Mouse (Mus musculus) hindlimb bud, embryonic 11.5 days (tissue): ENCODE data around the gene Dock4.
A peak's percentile ranks its signal among the peaks of the same experiment; 100 is the strongest.

Experiments used
- DNase-seq: peaks from one replicate; pipeline ENCODE4 v3.0.0-alpha.2; 2012; ENCODE audit warnings: low read depth, low spot score; ENCODE audit errors: extremely low spot score

Dock4 gene

DNA sequence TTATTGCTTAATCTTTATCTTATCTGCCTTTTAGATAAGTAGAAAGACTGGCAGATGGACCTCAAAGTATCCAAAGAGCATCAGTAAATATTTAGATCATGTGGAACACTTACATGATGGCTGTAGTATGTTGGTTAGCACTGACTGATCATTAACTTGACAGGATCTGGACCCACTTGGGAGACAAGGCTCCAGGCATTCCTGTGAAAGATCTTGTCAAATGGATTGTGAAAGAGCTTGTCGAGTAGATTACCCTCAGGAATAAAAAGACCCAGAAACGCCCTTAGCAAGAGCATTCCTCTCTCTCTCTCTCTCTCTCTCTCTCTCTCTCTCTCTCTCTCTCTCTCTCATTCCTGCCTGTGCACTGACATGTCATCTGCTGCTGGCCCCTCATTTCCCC lies 367.7 kb downstream of the Dock4 start:
- DNase-seq = no peak

- DNase-seq = no peak
Observed at GRCm38 (mm10) chr12:40814659-40815363, 369.1 kb downstream of the Dock4 start.

GRCm38 (mm10) chr12:40818046-40818708 lies 372.4 kb downstream of the Dock4 start:
- DNase-seq = no peak

GRCm38 (mm10) chr12:40823631-40824030 lies 377.9 kb downstream of the Dock4 start:
- DNase-seq = no peak

DNA sequence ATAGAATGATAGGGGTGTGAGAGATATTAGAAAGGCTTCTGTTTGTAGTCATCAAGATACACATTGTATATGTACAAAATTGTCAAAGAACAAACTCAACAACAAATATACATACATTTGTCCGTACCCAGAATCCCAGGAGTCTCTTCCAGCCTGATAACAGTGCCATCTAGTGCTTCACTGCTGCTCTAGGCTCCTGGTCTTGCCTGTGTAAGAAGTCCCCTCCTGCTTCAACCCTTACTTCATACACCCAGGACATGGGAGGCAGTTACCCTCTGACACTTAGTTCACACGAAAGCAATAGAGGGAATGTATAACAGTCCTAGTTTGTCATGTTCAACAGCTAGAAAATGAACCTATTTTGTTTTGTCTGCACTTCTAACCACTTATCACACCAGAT lies 378.5 kb downstream of the Dock4 start:
- DNase-seq = no peak

DNA sequence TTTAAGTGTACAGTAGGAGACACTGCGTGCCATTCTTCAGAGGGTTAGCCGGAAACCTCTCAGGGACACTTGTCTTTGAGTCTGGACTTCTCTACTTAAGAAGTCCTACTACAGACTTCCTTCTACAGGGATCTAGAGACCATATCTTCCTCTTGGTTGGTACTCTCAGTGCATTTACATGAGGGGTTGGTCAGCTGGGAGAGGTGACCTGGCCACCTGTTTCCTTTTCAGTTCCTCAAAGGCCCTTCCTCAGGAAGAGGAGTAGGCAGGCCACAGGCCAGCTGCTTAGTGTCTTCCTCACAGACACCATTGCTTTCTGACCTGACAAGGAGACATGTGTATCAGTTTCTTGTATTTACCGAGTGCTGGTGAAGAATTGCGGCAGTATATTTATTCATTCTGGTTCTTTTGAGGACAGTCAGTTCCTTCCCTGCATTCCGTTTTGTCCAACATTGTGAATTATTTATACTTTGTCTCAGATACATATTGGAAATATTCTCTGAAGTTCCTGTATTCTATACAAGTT lies 380.2 kb downstream of the Dock4 start:
- no peak for DNase-seq

DNA sequence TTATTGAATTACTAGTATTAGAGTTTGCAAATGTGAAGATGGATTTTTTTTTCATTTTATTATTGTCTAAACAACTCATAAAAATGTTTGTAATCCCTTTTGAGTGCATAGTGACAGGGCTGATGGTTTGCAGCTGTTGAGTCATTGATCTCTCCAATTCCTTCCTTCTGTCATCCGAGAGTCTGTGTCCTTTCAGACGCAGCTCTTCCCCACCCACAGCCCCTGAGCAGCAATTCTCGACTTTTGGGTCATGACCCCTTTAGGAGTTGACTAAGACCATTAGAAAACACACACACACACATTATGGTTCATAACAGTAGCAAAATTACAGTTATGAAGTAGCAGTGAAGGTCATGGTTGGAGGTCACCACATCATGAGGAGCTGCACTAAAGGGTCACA lies 380.7 kb downstream of the Dock4 start:
- no peak for DNase-seq

DNA sequence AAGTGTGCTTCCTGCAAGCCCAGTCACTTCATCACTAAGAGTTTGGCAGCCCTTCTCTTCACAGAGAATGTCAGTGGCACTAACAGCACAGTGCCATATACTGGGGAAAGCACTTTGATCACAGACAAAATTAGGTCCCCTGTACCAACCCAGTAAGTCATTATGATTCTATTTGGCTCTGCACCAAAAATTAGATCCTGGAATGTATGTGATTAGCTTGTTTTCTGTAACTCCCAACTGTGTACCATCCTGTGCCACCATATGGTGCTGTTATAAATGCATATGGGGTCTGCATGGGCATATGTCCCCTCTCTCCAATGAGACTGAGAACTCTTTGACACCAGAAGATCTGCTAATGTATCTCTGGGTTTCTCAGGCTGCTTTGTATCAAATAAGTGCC lies 382.3 kb downstream of the Dock4 start:
- no peak for DNase-seq

DNA sequence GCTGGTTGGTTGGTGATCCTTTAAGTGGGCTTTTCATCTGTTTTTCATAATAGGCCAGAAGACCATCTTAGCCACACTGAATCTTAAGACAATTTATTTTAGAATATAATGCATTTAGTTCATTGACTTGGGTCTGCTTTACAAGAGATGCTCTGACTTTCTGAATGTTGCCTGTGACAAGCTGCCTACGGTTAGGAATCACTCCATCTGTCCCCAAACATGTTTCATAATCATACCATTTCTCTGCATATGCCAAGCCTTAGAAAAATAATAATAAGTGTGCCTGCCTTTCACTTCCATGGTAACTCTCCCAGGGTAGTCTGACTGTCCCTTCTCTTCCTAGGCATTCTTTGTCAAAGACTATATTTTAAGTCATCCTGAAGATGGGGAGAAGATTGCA lies 383.5 kb downstream of the Dock4 start:
- no peak for DNase-seq

GRCm38 (mm10) chr12:40832157-40832556 lies 386.4 kb downstream of the Dock4 start:
- DNase-seq = no peak

- no peak for DNase-seq
Observed at GRCm38 (mm10) chr12:40836924-40837323, 391.2 kb downstream of the Dock4 start.

DNA sequence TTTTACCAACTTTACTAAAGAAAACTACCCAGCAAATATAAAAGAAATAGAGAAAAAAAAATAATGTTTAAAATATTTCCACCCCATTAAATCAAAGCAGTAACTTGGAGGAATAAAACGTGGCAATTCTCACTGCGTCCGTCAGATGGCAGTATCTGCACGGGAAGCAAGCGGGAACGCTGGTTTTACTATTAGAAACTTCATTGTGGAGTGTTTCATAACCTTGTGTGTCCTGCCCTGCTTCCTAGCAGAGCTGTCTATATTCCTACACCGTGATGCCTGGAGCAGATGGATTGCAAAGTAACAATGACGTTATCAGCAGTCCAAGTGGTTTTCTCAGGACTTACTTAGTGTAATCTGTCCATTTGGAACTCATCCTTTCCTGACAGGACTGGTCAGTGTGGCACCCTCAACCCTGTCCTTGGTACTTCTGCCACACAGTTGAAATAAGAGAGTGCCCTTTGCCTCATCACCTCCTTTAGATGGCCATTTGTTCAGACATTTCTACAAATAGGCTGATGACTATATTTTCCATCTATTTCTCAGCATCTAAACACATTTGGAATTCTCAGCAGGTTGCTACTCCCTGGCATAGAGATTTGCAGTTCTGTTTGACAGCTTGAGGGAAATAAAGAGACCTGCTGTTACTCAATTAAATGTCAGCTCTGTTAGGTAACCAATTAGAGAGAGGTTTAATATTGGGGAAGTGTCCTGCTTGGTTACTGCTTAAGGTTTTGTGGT lies 392.0 kb downstream of the Dock4 start:
- peak; percentile 52 for DNase-seq

DNA sequence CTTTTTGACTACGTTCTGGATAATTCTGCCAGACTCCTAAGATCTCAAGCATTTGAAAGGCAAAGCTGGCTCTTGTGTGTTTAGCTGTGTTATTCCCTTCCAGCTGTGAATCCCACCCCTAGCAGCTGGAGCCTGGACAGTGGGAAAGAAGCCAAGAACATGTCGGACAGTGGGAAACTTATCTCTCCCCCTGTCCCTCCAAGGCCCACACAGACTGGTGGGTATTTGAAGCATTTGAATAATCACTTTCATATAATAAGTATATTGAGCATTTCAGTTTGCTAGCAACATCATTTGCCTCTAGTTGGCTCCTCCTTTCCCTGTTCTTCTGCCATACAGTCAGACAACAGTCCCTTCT lies 392.6 kb downstream of the Dock4 start:
- no peak for DNase-seq

DNA sequence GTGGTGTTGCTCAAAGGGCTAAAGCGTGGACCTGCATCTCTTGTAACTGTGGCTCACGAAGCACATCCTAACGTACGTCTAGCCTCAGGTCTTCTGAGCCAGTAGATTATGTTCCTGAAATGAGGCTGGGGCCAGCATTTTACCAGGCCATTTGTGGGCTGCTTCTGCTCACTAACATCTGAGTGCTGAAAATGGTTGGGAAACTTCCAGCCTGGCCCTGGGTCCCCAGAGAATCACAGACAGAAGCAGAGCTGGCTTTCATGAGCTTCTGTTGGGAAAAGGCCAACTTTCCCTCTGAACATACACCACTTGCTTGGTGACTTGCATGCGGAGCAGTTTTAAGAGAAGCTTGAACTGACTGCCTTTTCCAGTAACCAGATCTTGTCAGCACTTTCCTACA lies 393.2 kb downstream of the Dock4 start:
- no peak for DNase-seq

DNA sequence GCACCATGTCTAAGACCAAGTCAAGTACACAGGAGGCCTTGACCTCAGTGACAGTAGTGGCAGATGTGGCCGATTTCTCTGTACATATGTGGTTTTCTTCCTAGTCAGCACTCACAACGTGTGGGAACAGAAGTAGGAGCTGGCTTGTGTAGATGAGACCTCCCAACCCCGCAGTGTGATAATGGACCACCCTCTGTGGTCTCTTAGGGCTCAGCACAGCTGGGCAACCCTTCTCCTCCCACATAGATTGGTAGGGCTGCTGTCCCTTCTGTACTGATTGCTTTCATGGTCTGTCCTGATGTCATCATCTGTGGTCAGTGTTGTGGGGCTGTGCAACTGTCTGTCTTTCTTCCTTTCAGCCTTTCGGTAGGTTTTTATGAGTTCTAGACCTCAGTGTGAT lies 394.1 kb downstream of the Dock4 start:
- no peak for DNase-seq

DNA sequence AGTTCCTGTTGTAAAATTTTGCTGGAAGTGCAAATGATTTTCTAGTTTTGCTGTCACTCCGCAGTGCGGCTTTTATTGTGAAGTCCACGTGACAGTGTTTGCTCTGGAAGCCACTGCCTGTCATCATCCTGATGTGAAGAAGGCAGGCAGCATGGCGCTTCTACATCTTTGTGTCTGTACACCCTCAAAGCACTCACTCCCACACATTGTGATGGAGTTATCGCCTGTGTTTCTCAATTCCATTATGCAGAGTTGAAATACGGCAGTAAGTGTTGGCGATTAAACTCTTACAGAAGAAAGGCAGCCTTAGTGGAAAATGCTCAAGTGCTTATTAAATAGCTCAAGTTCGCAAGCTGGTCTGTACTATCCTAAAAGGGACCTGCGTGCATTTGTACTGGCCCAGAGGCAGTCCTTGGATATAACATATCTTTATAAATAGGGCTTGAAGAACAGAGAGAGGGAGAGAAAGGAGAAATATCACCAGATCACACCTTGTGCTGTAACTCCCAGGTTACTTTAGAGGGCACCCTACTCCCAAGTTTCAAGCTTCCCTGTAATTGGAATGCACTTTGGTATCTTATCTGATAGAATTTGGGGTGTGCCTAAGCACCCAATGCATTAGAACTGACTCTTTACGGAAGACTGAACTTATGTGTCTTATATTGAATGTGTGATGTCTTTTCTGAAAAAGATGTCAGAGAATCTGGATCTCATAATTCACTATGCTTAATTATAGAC lies 396.7 kb downstream of the Dock4 start:
- DNase-seq = no peak

DNA sequence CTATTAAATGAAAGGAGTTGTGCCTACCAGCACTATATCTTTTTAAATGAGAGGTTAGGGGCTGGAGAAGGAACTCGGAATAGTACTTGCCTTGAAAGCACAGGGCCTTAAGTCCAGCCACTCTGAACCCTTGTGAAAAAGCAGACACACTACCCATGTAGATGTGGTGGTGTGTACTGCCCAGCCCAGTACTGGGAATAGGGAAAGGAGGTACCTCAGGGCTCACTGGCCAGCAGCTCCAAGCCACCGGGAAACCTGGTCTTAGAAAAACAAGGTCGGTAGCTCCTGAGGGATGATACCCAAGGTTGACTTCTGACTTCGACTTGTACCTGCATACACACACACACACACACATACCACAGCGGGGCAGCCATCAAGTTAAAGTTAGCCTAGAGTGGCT lies 397.2 kb downstream of the Dock4 start:
- no peak for DNase-seq

- DNase-seq = no peak
Observed at GRCm38 (mm10) chr12:40843474-40844080, 397.8 kb downstream of the Dock4 start.

GRCm38 (mm10) chr12:40844324-40844723 lies 398.6 kb downstream of the Dock4 start:
- no peak for DNase-seq

DNA sequence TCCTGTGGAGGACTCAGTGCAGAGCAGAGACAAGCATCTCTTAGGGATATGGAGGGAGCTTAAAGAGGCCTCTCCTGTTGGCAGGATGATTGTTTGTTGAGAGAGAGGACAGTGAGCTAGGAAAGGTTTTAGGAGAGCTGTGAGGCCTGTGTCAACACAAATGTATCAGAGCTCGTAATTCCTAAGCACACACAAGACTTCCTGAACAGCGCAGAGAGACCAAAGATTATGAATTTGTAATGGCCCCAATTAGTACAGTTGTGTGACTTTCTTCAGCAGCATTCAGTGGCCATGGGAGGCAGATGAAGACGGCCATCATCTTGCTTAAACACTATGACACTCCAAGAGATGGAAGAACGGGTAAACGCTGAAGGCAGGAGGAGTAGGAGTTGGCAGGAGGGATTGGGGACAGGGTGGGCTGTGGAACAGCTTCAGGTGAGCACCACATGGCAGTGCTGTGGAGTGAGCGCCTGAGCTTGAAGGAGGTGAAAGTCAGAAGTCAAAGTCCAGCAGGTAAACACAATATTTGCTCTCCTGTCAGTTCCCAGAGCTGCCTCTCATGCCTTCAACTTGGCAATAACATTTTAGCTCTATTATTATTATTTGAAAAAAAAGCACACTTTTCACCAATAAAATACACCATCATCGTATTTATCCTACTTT lies 409.1 kb downstream of the Dock4 start:
- DNase-seq = no peak
